Mouse (Mus musculus) gastrocnemius, postnatal 25 days (tissue): ENCODE measurements around the gene Tspo2. TPM values are rescaled to one million over a fixed set of nuclear protein-coding genes. Genes with fewer than 3 reads are reported as not detected.

Experiments
- DNase-seq: peaks from one replicate; pipeline ENCODE4 v3.0.0; 2022
- total RNA-seq, 2 experiments: library from RNA; stranded (reverse); gene quantifications; 1 replicate in 1 of 2; 2 replicates in 1 of 2; pipeline ENCODE4 v1.2.3; 2021

Gene Tspo2
- total RNA-seq, 2 experiments from 2014 or later = not detected

DNA sequence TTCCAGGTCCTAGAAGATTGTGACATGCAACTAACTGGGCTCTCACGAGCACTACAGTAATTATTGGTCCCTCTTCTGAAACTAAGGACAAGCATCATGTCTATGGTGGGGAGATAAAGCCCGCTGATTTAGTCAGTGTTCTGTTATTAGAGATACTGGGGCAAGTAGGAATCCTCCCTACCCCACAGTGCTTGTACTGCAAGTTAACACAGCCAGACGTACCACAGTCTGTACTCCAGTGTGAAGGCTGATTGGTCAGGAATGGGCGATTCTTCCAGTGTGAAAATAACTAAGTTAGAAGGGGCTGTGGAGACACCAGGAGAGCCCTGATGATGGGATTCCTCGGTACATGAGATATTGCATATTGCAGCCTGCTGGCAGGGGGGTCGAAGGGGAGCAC lies 33.8 kb downstream of the Tspo2 start:
- no peak for DNase-seq

DNA sequence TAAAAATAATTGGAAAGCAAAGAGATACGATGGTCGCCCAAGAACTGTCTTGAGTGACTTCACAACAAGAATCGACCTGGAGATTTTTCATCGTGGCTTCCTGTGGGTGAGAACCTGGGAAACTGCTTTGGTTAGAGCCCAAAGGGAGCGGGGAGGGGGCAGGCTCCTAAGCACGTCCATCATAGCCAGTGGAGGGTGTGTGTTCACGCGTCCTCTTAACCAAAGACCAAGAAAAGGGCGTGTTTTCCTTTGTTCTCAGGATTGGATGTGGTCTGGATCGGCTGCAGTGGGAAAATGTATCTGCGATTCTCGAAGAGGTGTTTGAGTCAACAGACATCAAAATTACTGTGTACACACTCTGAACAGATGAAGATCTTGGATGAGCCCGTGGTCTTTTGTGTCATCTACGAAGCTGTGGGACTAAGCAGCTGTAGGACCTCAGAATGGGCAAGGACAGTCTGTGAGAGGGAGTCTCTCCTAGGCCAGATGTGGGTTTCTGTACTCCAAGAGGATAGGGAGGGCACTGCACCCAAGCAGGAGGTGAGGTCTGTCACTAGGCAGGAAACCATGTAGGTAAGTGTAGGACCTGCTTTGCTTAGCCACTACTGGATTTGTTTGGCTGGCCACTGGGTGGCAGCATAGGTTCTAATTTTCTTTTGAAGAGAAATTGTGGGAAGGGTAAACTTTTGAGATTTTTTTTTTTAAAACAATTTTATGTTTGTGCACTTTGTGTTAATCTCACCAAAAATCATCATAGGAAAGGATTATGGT lies 34.7 kb downstream of the Tspo2 start:
- DNase-seq = no peak

DNA sequence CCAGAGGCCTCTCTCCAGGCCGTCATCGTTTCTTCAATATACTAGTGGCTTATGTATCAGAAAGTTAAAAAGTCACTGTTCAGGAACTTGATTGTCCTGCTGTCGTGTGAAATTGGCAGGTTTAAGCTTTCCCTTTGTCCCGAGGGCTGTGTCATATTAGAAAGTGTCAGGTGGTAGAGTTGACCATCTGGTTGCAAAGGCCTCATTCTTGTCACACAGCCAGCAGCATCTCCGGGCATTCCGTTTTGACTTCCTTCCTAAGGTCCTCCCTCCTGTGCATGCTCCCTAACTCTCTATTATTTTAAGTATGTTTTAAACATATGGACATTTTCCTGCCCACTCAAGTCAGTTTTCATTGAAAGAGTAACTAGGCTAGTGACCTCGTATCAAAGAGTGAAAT lies 35.3 kb downstream of the Tspo2 start:
- no peak for DNase-seq

DNA sequence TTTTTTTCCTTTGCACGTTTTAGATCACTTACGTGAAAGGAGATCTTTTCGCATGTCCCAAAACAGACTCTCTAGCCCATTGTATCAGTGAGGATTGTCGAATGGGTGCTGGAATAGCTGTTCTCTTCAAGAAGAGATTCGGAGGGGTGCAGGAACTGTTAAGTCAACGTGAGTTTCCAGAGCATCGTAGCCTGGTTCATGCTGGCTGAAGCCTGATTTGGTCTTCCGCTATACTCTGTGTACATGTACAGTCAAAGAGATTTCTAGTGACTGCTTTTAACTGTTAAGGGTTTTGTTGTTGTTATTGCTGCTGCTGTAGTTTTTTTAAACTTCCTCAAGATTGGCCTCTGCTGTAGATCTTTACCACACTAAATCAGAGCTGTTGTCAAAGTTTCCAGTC lies 40.1 kb downstream of the Tspo2 start:
- DNase-seq = no peak

DNA sequence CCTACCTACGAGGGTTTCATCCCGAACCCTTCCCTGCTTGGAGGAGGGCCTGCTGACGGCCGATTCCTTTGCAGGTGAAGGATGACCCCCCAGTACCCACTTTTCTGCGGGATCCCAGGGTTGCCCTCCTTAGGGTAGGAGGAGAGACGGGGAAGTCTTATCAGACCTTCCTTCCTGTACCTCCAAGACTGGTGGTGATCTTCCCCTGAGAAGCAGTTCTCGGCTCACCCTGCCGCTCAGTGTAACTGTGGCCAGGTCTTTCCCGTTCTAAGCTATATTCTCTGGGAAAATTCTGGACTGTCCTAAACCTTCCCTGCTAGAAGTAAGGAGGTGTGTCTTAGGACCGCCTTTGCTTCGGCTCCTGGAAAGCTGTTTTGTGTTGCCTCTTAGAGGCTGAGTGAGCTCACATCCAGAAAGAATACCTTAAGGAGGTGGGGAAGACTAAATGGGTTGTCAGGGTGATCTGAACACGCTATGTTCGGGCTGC lies 41.0 kb downstream of the Tspo2 start:
- DNase-seq = no peak

DNA sequence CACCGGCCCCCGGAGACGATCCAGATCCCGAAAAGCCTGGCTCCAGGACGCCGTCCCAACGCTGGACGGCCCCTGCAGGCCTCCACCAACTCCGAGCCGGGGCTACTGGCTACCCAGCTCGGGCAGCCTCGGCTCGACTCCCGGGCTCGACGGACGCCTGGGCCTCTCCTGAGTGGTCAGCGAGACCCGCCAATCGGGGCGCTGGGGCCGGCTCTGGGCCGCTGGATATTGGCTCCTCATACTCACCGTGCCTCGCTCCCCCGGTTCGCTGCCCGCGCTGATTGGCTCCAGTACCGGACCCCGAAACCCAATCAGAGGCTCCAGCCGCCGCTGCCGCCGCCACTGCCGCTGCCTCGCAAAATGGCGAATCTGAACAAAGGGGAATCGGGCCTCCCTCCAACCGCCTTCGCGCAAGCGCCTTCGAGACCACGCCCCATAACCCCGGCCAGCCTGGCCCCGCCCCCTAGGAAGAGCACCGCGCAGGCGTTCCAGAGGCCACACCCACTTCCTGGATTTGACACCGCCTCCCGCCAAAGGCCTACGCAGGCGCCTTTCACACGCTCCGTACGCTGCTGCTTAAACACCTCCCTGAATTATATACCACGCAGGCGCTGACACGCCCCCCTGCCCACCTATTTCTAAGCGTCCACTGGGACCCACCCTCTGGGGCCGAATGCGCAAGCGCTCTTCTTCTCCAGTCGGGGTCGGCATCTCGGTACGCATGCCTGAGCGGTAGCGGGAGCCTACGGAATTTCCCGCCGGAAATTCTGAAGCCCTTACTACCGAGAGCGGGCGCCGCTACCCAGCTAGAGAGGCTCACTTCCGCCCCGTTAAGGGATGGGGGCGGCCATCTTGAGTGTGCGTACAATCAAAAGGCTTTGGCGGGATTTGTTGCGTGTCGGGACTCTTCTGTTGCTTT lies 41.7 kb downstream of the Tspo2 start, which contains the start of the genes Nfya and Oard1:
Gene Nfya (minus strand): TSS at position 527 of the 919 bp plus-strand sequence.
Gene Oard1 (plus strand): TSS at position 635 of the 919 bp plus-strand sequence.
- DNase-seq = peak; percentile 99

DNA sequence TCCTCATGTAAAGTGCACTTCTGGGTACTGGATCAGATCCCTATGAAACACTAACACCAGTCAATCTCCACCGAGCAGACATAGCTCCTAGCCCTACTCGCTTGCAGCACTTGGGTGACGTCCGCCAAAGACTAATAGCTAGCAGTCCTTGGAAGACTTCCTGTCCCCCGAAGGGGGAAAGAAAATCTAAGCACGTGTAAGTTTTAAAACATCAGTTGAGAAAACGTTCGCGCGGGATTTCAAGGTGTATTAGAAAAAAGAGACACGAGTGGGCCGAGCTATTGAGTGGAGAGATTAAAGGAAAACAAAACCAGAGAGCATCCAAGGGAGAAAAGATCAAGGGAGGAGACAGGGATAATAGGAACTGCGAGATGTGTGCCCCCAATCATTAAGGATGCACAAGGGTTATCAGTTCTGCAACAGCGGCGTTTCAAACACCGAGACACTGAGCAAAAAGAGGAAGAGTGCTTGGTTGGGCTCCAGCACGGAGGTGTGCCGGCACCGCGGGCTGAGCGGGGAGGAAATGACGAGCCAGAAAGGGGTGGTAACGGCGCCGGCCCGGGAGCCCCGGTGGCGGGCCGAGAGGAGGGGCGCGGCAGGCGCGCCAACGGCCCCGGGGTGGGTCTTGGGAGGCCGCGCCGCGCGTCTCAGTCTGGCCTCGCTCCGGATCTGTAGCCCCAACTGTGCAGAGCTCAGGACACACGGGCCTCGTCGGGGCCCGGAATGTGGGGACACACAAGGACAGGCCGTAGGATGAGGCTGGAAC lies 42.6 kb downstream of the Tspo2 start:
- peak; percentile 77 for DNase-seq

DNA sequence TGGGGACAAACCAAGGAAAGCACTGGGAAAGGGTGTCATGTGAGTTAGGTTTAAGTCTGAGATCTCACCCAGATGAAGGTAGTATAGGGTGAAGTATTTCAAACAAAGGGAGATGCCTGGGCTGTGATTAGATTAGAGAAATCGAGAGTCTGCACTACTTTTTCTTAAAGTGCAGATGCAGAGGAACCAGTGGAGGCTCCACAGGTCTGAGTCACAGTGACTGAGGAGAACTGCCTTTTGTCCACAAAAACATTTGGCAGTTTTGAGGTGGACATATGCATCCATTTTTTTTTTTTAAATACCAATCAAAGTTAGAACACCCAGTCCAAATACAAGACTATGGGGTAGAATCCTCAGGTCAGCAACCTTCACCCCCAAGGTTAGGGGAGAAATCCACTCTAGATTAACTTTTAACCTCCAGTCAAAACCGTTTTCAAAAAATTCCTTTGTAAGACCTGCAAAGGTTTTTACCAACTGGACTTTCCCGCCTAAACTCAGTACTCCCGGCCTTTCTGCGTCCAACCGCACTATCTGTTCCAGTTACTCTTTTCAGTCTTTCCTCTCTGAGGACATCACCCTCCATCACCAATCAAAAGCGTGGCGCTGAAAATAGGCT lies 43.3 kb downstream of the Tspo2 start:
- DNase-seq = no peak

DNA sequence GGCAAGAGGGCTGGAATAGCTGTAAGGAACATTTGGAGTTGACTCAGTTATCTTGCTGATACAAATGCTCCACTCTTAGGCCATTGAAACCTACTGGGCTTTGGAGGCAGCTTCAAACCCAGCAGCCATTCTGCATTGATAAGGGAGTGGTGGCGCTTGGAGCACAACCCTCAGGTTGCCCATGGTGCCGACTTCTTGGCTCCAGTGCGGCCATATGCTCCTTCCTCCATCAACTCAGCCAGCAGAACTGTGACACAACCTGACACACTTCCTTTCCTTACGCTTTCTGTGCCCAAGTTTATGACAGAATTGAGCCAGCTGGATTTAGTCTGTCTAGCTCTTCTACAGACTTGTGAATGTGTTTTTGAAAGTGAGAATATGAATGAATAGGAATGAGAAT lies 44.2 kb downstream of the Tspo2 start:
- DNase-seq = no peak

DNA sequence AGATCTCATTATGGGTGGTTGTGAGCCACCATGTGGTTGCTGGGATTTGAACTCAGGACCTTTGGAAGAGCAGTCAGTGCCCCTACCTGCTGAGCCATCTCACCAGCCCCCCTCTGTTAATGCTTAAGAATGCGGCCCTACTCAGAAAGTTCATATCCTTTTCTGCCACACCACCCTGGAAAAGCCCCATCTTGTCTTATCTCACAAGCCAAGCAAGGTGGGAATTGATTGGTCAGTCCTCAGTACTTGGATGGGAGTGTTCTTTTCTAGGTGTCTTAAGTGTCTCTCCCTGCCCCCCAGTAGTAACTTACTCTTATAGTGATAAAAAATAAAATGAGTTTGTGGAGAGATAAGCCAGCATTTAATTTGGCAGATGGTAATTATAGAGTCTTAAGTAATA lies 46.6 kb downstream of the Tspo2 start:
- no peak for DNase-seq

DNA sequence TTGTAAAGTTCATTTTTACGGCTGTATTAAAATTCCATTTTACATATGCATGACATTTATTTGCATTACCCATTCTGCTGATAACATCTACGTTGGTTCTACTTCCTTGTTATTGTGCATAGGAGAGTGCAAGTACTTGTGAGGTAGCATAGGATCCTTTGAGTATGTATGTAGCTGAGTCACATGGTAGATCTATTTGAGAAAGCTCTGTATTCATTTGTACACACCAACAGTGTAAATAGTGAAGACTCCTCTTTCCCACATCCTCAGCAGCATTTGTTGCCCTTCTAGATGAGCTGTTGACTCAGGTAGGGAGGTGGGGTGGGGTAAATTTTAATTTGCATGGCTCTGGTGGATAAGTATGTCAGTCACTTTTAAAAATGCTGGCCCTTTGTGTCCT lies 47.5 kb downstream of the Tspo2 start:
- no peak for DNase-seq

DNA sequence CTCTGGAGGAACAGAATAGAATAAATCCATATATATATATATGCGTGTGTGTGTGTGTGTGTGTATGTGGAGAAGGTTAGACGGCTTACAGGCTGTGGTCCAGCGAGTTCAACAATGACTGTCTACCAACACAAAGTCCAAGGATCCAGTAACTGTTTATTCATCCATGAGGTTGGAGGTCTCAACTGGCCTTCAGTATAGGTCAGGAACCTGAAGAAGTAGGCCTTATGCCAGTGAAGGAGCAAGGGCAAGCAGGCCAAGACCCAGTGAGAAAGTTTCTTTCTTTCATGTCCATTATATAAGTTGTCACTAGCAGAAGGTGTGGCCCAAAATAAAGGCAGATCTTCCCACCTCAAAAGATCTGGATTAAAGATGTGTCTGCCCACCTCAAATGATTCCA lies 48.6 kb downstream of the Tspo2 start:
- no peak for DNase-seq

DNA sequence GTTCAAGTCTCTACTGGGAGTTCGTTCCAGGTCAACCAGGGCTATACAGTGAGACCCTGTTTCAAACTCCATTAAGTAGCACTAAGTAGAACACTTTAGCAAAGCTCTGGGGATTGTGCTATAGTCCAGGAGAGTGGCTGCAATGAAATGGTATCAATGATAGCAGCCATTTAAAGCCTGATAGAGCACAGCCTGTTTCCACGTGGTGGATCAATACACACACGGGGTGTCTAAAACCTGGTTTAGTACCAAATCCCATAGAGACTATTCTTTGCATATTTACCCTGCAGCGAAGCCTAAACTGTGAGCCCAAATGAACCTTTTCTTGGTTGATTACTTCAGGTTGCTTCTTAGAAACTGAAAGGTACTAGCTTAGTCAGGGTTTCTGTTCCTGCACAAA lies 49.6 kb downstream of the Tspo2 start:
- DNase-seq = no peak

Other genes with a start within 250 kb of the Tspo2 start
- not detected for gene Trem1, start 218.8 kb downstream of the Tspo2 start, total RNA-seq
- not detected for gene Trem3, start 203.7 kb downstream of the Tspo2 start, total RNA-seq
- not detected for gene Treml4, start 187.2 kb downstream of the Tspo2 start, total RNA-seq
- gene Treml2, start 152.0 kb downstream of the Tspo2 start, total RNA-seq = under 1 TPM in 1 of 2 experiments, not detected in 1; 0.08 TPM
- not detected for gene B430306N03Rik, start 135.4 kb downstream of the Tspo2 start, total RNA-seq
- under 1 TPM in 1 of 2 experiments, not detected in 1; 0.83 TPM for gene Trem2, start 105.1 kb downstream of the Tspo2 start, total RNA-seq
- under 1 TPM in 1 of 2 experiments, not detected in 1; 0.23 TPM for gene Treml1, start 91.6 kb downstream of the Tspo2 start, total RNA-seq
- 1 to 10 TPM; 6.9 TPM for gene Nfya, start 41.6 kb downstream of the Tspo2 start, total RNA-seq
- gene Oard1, start 41.5 kb downstream of the Tspo2 start, total RNA-seq = 1 to 10 TPM; 9.0 to 9.8 TPM
- 100 to 1,000 TPM; 500 to 744 TPM for gene Apobec2, start 18.6 kb downstream of the Tspo2 start, total RNA-seq
- not detected for gene Unc5cl, start 3.4 kb upstream of the Tspo2 start, total RNA-seq